Mouse (Mus musculus): ENCODE data around the gene Fam172a. TPM values are rescaled to one million over a fixed set of nuclear protein-coding genes. Genes with fewer than 3 reads are reported as not detected.
A peak's percentile ranks its signal among the peaks of the same experiment; 100 is the strongest.

Fam172a gene
- total RNA-seq, 4 experiments from 2014 or later = 10.4 to 11.7 (median 11.0) TPM

- DNase-seq (ENCODE audit: low spot score) = no peak
Observed at GRCm38 (mm10) chr13:78099746-78100530, 398.1 kb downstream of the Fam172a start.

- no peak for DNase-seq (ENCODE audit: low spot score)
Observed at GRCm38 (mm10) chr13:78100664-78101063, 398.8 kb downstream of the Fam172a start.

- no peak for DNase-seq (ENCODE audit: low spot score)
Observed at GRCm38 (mm10) chr13:78102337-78102736, 400.5 kb downstream of the Fam172a start.

DNA sequence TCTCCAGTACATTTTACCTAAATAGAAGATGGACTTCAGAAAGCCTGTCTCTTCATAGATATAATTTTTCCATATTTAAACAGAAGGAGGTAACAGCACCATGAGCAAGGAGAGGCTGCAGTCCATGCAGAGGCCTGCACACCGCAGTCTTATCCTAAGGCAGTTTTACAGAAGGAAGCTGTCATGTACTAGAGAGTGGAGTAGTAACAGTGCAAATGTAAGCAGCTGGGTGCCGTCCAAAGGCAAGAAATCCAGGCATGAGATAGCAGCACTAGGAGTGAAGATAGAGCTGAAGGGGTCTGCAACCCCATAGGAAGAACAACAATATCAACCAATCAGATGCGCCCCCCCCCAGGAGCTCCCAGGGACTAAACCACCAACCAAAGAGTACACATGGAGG lies 403.0 kb downstream of the Fam172a start:
- no peak for DNase-seq (ENCODE audit: low spot score)

DNA sequence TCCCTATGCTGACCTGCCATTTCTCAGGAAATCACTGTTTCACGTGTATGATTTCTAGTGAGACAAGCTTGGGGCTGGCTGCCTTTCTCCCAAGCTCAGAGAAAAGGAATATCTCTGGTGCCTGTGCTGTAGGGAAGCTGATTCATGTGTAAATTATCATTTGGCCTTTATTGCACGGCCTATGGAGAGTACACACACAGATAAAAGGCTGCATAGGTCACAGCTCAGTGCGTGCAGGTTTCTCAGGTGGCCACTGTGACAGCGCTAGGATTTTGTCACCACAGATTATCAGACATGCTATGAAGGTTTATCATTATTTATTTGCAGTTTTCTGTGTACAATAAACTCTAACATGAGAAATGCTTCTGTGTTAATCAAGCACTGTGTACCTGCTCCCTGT lies 408.8 kb downstream of the Fam172a start:
- DNase-seq (ENCODE audit: low spot score) = no peak

DNA sequence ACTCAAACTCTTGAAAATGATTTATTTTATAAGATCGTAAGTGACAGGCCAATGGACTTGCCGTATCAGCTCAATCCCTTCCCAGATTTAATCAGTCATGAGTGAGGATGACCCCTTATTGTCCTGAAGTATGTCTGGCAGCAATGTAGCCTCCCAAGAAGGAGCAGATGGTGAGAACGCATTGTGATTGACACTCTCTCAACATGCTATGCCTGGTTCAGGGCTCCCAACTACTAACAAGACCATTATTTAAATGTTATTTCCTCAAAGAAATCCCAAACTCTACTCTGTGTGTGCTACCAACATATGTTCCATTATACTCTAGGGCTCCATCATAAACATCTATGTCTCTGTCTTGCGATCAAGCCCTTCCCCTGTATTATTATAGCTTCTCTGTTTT lies 412.1 kb downstream of the Fam172a start:
- DNase-seq (ENCODE audit: low spot score) = no peak

DNA sequence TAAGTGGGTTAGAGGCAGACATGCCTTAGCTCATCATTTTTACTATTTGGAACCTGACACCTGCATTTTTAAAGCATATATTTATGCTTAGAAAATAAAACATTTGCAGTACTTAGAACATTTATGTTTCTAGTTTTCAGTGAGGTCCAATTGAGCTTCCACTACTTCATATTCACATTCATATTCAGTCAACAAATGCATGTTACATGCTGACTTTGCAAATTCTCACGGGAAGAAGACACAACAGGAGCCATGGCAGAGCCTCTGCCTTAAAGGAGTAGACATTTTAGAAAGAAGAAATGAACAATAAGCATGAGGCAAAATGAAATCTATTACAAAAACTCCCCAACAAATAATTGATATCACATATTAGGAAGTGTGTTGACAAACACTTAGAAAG lies 416.9 kb downstream of the Fam172a start:
- DNase-seq (ENCODE audit: low spot score) = no peak

- no peak for DNase-seq (ENCODE audit: low spot score)
Observed at GRCm38 (mm10) chr13:78121991-78122390, 420.2 kb downstream of the Fam172a start.

GRCm38 (mm10) chr13:78123911-78124426 lies 422.1 kb downstream of the Fam172a start:
- DNase-seq (ENCODE audit: low spot score) = no peak

DNA sequence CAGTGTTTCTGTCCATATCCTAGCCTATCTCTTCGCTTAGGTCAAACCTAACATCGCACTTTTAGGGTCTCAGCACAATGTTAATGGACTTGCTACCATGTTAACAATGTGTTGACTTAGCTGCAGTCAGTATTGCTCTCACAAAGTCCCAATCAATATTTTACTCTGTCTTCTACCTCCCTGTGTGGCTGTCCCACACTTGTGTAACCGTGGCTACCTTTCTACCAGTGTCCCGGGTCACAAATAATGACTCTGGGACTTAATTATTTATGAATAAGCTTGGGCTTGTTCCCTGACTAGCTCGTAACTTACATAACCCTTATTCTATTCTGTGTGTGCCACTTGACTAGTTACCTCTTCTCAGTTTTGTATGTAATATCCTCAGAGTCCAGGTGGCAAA lies 455.6 kb downstream of the Fam172a start:
- DNase-seq (ENCODE audit: low spot score) = no peak

DNA sequence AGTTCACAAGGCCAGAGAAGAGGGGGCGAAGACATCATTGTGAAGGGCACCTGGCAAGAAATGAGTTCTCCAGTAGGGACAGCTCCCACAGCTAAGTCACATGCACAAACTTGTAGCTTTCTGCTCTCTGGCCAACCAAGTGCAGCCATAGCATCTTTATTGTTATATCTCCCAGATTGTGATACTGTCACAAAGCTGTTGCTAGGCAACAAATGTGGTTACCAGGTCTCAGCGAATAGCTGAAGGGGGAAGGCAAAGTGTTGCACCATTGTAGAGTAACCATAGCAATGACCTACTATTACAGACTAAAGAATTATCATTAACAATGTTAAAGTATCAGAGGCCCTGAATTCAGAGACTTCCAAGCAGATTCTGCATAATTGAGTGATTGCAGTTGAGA lies 460.3 kb downstream of the Fam172a start:
- no peak for DNase-seq (ENCODE audit: low spot score)

- peak; percentile 62 for DNase-seq (ENCODE audit: low spot score)
Observed at GRCm38 (mm10) chr13:78163087-78163958, 461.5 kb downstream of the Fam172a start.

- DNase-seq (ENCODE audit: low spot score) = no peak
Observed at GRCm38 (mm10) chr13:78164941-78165340, 463.1 kb downstream of the Fam172a start.

- DNase-seq (ENCODE audit: low spot score) = no peak
Observed at GRCm38 (mm10) chr13:78168166-78168565, 466.3 kb downstream of the Fam172a start.

- DNase-seq (ENCODE audit: low spot score) = no peak
Observed at GRCm38 (mm10) chr13:78171320-78171719, 469.5 kb downstream of the Fam172a start.

- no peak for DNase-seq (ENCODE audit: low spot score)
Observed at GRCm38 (mm10) chr13:78171984-78172636, 470.3 kb downstream of the Fam172a start.

GRCm38 (mm10) chr13:78172861-78173260 lies 471.0 kb downstream of the Fam172a start:
- DNase-seq (ENCODE audit: low spot score) = no peak

GRCm38 (mm10) chr13:78174191-78174590 lies 472.4 kb downstream of the Fam172a start:
- no peak for DNase-seq (ENCODE audit: low spot score)

DNA sequence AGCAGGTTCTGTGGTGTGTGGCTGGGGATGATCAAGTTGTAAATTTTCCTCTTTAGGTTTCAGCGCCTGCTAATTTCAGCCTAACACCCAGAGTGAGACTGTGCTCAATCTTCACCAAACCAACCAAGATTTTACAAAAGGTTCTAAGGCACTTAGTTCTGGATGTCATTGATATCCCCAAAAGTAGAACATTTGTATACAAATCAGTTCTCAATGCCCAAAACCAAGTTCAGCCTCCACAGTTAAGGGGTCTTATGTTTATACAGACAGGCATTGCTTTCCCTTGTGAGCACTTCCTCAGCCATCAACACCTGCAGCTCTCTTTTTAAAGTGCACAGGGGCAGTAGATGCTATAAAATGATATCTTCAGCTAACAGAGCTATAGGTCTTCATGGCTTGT lies 473.1 kb downstream of the Fam172a start:
- no peak for DNase-seq (ENCODE audit: low spot score)

GRCm38 (mm10) chr13:78175821-78176380 lies 474.1 kb downstream of the Fam172a start:
- no peak for DNase-seq (ENCODE audit: low spot score)

GRCm38 (mm10) chr13:78177381-78177950 lies 475.6 kb downstream of the Fam172a start:
- no peak for DNase-seq (ENCODE audit: low spot score)

All from heart, adult 8-10 months (tissue).